Mouse (Mus musculus) cerebellum, adult 8-10 months (tissue): ENCODE data around the gene Chrnd.

ENCODE experiments used
- DNase-seq: peaks from one replicate; pipeline ENCODE4 v3.0.0; 2022

The Chrnd gene

GRCm38 (mm10) chr1:87185526-87185925 is 4.9 kb upstream of the Chrnd start:
- no peak for DNase-seq

GRCm38 (mm10) chr1:87186261-87187036 is 4.0 kb upstream of the Chrnd start:
- no peak for DNase-seq

- peak; percentile 71 for DNase-seq
Observed at GRCm38 (mm10) chr1:87187037-87187355, 3.4 kb upstream of the Chrnd start.

- no peak for DNase-seq
Observed at GRCm38 (mm10) chr1:87197296-87197695, 6.9 kb downstream of the Chrnd start.

GRCm38 (mm10) chr1:87198119-87199065 is 8.0 kb downstream of the Chrnd start:
- DNase-seq: no peak

- DNase-seq: no peak
Observed at GRCm38 (mm10) chr1:87200811-87201210, 10.4 kb downstream of the Chrnd start.

- no peak for DNase-seq
Observed at GRCm38 (mm10) chr1:87201848-87202247, 11.4 kb downstream of the Chrnd start.

- no peak for DNase-seq
Observed at GRCm38 (mm10) chr1:87203779-87204178, 13.4 kb downstream of the Chrnd start.

GRCm38 (mm10) chr1:87204465-87204864 is 14.1 kb downstream of the Chrnd start, which contains the start of gene Chrng:
TSS of gene Chrng (plus strand) at chr1:87204657.
- no peak for DNase-seq

GRCm38 (mm10) chr1:87205038-87205437 is 14.6 kb downstream of the Chrnd start:
- no peak for DNase-seq

- DNase-seq: no peak
Observed at GRCm38 (mm10) chr1:87205502-87205901, 15.1 kb downstream of the Chrnd start.

- DNase-seq: no peak
Observed at GRCm38 (mm10) chr1:87206339-87206738, 15.9 kb downstream of the Chrnd start.

- DNase-seq: no peak
Observed at GRCm38 (mm10) chr1:87211431-87211830, 21.0 kb downstream of the Chrnd start.

GRCm38 (mm10) chr1:87213735-87214704 is 23.6 kb downstream of the Chrnd start, which contains the start of gene Eif4e2:
TSS of gene Eif4e2 (plus strand) at chr1:87213914.
- peak; percentile 90 for DNase-seq

- no peak for DNase-seq
Observed at GRCm38 (mm10) chr1:87214748-87215147, 24.3 kb downstream of the Chrnd start.

GRCm38 (mm10) chr1:87217938-87218337 is 27.5 kb downstream of the Chrnd start:
- DNase-seq: no peak

GRCm38 (mm10) chr1:87225739-87226138 is 35.3 kb downstream of the Chrnd start:
- DNase-seq: no peak

GRCm38 (mm10) chr1:87226409-87227159 is 36.2 kb downstream of the Chrnd start:
- peak; percentile 30 for DNase-seq

GRCm38 (mm10) chr1:87227160-87227550 is 36.7 kb downstream of the Chrnd start:
- peak; percentile 84 for DNase-seq

- no peak for DNase-seq
Observed at GRCm38 (mm10) chr1:87230606-87231005, 40.2 kb downstream of the Chrnd start.

GRCm38 (mm10) chr1:87232197-87232596 is 41.8 kb downstream of the Chrnd start:
- no peak for DNase-seq

GRCm38 (mm10) chr1:87239056-87239455 is 48.6 kb downstream of the Chrnd start:
- no peak for DNase-seq
